Mouse (Mus musculus): Measurements from ENCODE around the gene Vps45.

DNA sequence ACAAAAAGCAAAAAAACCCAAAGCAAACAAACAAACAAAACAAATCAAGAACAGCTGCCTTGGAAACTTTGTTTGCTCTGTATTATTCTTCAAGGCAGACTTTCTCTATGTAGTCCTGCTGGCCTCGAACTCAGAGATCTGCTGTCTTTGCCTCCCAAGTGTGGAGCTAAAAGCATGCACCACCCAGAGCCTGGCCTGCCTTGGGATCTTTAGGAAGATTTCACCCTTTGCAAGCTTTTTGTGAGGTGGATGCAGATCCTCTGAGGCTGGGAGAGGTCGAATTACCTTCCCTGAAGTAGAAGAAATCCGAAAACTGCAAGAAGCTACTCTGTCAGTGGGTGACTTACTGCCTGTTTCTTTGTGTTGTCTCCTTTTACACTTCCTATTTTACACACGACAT is 6.9 kb upstream of the Vps45 start:
- no peak for TF ChIP-seq CTCF (IDR thresholded peaks at IDR 0.05; ENCODE audit: insufficient read depth, low read length)
- TF ChIP-seq POLR2A (IDR thresholded peaks at IDR 0.05; ENCODE audit: borderline replicate concordance, extremely low read depth, low read depth, low read length): no peak

All from lung, adult 2 months (tissue).